Mouse (Mus musculus) spleen, postnatal 4 days (tissue): ENCODE data around the gene Osbp2.
A peak's percentile ranks its signal among the peaks of the same experiment; 100 is the strongest.

Source experiments
- DNase-seq, 2 experiments: peaks; one replicate each; pipeline ENCODE4 v3.0.0; 2022; ENCODE audit warnings: low spot score in 2 of 2

Osbp2 gene

GRCm38 (mm10) chr11:3704404-3704803 lies 159.3 kb downstream of the Osbp2 start:
- no peak for DNase-seq

DNA sequence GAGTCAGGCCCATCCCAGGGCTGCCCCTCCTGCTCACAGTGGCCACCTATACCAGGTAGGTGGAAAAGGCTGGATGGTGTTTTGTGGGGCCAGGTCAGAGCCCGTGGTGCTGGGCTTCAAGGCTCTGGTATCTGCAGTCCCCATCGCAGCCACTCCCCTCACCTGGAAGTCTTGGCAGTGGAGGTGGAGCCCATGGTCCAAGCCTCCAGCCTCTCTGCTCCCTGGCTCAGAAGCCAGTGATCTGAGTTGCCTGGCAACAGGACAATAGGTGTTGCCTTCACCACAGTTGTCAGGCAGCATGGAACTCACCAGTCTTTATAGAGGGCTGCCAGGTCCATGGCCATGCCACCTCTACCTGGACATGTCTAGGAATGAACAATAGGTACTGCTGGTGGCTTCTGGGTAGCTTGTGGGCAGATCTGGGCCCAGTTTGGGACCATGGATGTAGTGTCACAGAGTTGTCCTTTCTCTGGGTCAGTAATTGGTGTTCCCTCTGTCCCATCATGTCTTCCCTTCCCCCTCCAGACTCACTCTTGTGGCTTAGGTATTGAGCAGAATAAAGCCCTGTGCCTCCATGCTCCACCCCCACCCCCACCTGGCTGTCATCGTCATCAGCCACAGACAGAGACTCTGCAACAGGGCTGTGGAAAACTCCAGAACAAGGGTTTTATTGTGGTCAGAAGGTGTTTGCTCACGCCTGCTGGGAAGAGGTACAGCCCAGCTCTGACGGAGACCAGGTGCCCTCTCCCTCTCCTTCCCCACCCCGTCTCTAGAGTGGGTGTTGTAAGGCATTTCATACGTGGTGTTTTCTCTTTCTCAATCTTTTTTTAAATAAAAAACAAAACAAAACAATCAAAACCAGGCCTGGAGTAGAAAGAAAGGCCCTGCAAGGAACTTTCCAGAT lies 160.4 kb downstream of the Osbp2 start:
- DNase-seq = no peak

DNA sequence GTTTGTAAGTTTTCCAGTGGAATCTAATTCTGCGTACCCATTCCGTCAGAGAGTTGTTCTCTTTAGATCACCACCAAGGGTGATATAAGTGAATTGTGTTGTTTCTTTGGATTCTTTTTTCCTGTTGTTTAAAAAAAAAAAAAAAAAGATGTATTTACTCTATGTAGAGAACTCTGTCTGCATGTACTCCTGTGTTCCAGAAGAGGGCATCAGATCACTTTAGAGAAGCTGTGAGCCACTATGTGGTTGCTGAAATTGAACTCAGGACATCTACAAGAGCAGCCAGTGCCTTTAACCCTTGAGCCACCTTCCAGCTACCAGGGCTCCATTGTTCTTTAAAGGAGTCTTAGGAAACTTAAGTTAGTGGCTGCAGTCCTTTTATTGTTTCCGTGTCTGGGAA lies 166.3 kb downstream of the Osbp2 start:
- no peak for DNase-seq

- DNase-seq = no peak
These were observed 167.6 kb downstream of the Osbp2 start for GRCm38 (mm10) chr11:3696086-3696616.

DNA sequence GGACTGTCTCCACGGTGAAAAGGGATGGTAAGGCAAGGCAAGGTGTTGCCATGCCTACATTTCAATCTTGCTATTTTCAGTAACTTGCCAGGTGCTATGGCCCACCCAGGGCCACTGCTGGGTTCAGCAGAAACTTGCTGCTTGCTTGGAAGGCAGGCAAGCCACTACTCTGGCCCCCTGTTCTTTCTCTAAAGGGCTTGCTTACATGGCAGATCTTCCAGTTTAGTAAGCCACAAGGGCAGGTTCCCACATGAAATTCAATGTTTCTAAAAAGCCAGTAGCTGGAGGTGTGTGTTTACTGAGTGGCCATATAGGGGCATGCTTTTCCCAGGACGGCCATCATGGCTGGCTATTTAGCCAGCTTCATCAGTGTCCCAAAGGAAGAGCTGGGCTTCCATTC lies 172.0 kb downstream of the Osbp2 start:
- no peak for DNase-seq

GRCm38 (mm10) chr11:3686885-3687284 lies 176.8 kb downstream of the Osbp2 start:
- no peak for DNase-seq

- DNase-seq = no peak
These were observed 177.4 kb downstream of the Osbp2 start for GRCm38 (mm10) chr11:3686318-3686717.

GRCm38 (mm10) chr11:3685431-3685830 lies 178.3 kb downstream of the Osbp2 start:
- DNase-seq = no peak

- DNase-seq = no peak
These were observed 178.8 kb downstream of the Osbp2 start for GRCm38 (mm10) chr11:3684723-3685430.

- DNase-seq = no peak
These were observed 179.5 kb downstream of the Osbp2 start for GRCm38 (mm10) chr11:3684232-3684631.

DNA sequence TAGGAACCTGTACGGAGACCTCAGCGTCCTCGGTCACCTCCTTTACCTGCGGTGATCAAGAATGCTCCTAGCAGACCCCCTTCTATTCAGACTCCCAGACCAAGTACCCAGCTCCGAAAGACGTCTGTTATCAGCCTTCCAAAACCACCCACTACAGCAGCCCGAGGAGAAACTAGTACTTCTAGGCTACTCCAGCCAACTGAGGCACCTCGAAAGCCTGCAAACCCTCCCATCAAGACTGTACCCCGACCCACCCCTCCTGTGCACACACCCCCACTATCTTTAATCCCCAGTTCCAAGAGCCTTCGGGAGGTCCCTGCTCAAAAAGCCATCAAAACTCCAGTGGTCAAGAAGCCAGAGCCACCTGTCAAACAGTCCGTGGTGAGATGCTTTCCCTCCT lies 180.0 kb downstream of the Osbp2 start:
- no peak for DNase-seq

GRCm38 (mm10) chr11:3679771-3680170 lies 183.9 kb downstream of the Osbp2 start:
- peak in 1 of 2 experiments; percentile 34 for DNase-seq

DNA sequence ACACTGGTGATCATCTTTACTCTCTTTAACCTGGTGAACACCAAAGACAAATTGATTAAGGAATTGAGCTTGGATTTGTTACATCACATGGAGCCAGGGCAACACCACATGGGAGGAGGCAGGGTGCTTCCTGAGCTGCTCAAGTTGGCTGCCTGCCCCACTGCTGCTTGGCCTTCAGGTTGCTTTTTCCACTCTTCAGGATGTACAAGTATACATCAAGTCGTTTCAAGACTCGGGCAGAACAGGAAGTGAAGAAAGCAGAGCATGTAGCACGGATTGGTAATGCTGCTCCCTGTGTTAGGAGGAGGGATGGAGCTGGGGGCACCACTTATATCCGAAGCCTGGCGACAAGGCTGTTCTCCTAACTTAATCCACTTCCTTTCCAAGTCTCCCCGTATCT lies 186.5 kb downstream of the Osbp2 start:
- peak in 1 of 2 experiments; percentile 40 for DNase-seq

DNA sequence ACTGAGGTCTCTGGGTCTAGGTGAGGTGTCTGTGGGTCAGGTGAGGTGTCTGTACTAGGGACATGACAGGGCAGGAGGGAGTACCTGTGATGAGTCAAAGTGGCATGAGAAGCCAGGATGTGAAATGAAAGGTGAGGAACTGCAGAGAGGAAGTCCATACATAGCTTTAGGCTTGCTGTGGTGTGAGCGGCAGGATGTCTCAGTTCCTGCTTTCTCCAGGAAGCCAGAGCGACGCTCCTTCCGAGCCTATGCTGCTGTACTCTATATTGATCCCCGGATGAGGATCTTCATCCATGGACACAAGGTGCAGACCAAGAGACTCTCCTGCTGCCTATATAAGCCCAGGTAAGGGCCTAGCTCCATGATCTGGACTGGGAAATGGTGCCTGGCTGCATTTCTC lies 187.3 kb downstream of the Osbp2 start:
- DNase-seq = no peak

DNA sequence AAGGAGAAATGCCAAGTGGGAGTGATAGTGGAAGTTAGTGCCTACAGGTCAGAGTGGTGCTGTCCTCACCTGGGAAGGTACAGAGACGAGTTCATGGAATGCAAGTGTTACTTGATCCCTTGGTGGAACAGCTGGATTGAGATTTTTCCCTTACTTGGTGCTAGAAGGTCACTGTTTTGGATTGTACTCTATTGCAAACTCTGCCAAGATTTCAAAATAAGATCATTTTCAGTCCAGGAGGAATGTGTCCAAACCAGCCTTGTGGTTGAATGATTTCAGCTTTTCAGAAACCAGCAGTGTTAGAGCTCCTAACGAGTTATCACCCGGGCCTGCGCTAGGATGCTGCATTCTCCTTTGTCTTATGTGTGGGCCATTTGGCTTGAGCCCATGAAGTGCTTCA lies 189.2 kb downstream of the Osbp2 start:
- DNase-seq = no peak

- DNase-seq = no peak
These were observed 192.6 kb downstream of the Osbp2 start for GRCm38 (mm10) chr11:3671000-3671628.

GRCm38 (mm10) chr11:3669849-3670248 lies 193.9 kb downstream of the Osbp2 start:
- no peak for DNase-seq

DNA sequence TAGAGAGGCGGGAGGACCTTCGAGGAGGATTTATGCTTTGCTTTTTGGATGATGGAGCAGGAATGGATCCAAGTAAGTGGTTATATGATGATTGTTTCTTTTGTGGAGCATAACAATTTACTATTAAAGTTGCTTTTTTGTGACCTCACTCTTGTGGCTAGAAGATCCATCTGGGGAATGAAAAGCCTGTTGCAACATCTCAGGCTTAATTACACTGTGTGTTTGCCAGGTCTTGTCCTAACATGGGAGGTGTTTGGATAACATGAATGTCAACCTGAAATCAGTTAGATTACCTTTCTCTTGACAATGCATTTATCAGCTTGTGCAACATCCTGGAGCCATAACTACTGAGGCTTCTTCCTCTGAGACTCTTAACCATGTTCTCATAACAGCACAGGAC lies 194.9 kb downstream of the Osbp2 start:
- DNase-seq = no peak

DNA sequence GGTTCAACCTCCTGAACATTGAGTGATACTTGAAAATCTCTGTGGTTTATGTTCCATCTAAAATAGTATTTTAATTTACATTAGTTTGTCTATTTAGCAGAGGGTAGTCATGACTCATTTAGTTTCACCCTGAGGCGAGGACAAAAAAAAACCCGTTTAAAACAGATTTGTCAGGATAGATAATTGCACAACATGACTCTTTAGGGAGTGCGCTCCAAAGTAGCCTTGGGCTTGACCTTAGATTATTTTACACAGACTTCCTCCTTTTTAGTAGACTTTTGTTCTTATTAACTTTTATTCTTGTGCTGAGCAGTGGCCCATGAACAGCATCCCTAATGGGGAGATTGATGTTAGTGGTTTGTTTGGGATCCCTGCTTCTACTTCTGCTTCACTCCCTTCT lies 196.2 kb downstream of the Osbp2 start:
- no peak for DNase-seq

DNA sequence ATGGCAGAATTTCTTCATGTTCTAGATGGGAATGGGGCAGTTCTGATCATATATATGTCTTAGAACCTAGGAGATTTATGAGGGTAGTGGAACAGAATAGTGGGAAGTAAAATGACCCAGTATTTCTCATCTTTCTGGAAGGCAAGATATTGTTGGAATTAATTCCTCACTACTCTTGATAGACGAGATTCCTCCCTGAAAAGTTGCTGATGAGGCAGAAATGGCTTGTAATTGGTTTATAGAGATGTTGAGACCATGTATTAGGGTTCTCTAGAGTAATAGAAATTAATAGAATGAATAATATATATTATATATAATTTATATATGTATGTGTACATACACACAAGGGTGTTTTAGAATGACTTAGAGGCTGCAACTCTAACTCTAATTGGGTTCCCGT lies 201.7 kb downstream of the Osbp2 start:
- DNase-seq = no peak
